Mouse (Mus musculus) adrenal gland, postnatal 14 days (tissue): Measurements from ENCODE around the gene Gm5926. TPM values are rescaled to one million over a fixed set of nuclear protein-coding genes. Genes with fewer than 3 reads are reported as not detected.
"Not testable (repeated sequence)": the region's sequence is repeated elsewhere in the genome, so short reads cannot be mapped to it uniquely, and the experiment has no call there.

Experiments
- DNase-seq: peaks from one replicate; pipeline ENCODE4 v3.0.0; 2021; ENCODE audit warnings: mixed read lengths
- long read RNA-seq, 2 experiments: library from polyadenylated mRNA; stranded (forward); transcript quantifications; one replicate each; pipeline ENCODE4 v2.0.0; 2021
- total RNA-seq: library from RNA; stranded (reverse); gene quantifications from 2 replicates; pipeline ENCODE4 v1.2.3, GENCODE M21; 2021

The Gm5926 gene
- total RNA-seq: not detected in 2 replicates
- long read RNA-seq, experiment 1: 0 reads
- long read RNA-seq, experiment 2: 0 reads

- DNase-seq: not testable (repeated sequence)
Observed at GRCm38 (mm10) chrX:32650416-32650815, at the start of gene Gm5926. TSS of gene Gm5926 (plus strand) at chrX:32650716.

GRCm38 (mm10) chrX:32601008-32601407 is 49.5 kb upstream of the Gm5926 start:
- not testable (repeated sequence) for DNase-seq

GRCm38 (mm10) chrX:32601425-32601824 is 49.1 kb upstream of the Gm5926 start:
- DNase-seq: not testable (repeated sequence)

Other genes with a start within 250 kb of the Gm5926 start
- not detected in 2 replicates for gene Btbd35f1, start 90.7 kb upstream of the Gm5926 start, total RNA-seq
- not detected in 2 replicates for gene Btbd35f21, start 75.4 kb downstream of the Gm5926 start, total RNA-seq
- not detected in 2 replicates for gene Btbd35f30, start 243.9 kb downstream of the Gm5926 start, total RNA-seq